ENCODE assay signal across 8 mouse cellular contexts in the genomic region with DNA sequence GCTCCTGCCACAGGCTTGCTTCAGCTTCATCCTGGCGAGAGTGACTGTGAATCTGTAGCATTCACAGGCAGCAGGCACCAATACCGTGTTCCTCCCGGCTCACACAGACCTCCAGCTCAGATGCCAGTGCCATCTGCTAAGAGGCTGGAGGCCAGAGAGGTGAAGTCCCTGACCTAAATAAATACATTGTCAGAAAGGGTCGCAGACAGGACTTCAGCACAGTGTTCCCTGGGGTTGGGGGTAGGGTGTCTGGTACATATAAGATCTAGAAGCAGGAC. TPM values are rescaled to one million over a fixed set of nuclear protein-coding genes. Genes with fewer than 3 reads are reported as not detected.
DNase-seq lines count a peak whose midpoint lies in the region; ATAC-seq and TF ChIP-seq lines count a peak whose summit lies in the region.

No protein-coding gene starts in this region.

- 44% methylated on average over 4 of the region's 4 CpGs for WGBS in liver, adult 2 months
- WGBS in embryonic facial prominence, embryonic 12.5 days = 11% methylated on average over 4 of the region's 4 CpGs
- WGBS in intestine, postnatal 0 days = 67% methylated on average over 4 of the region's 4 CpGs
- 21% methylated on average over 4 of the region's 4 CpGs for WGBS in neural tube, embryonic 14.5 days

- H3K27ac ChIP-seq in liver, adult 2 months (replicated peaks; ENCODE audit: insufficient read depth, low read depth, low read length) = peak overlapping the region; percentile 23; the same call in 1 of the 2 replicates
- peak overlapping the region; percentile 94 for H3K27ac ChIP-seq in embryonic facial prominence, embryonic 12.5 days
- H3K27ac ChIP-seq in intestine, postnatal 0 days (ENCODE audit: low read depth, low read length) = no peak overlapping the region
- peak overlapping the region; percentile 80 for H3K27ac ChIP-seq in neural tube, embryonic 14.5 days (ENCODE audit: low read depth, low read length)

- TF ChIP-seq POLR2A in liver, adult 2 months (IDR thresholded peaks at IDR 0.05; ENCODE audit: extremely low read depth, insufficient read depth, low read length) = no peak

- peak overlapping the region; percentile 81 for H3K4me2 ChIP-seq in embryonic facial prominence, embryonic 12.5 days (replicated peaks)
- peak overlapping the region; percentile 95; the same call in 1 of the 2 replicates for H3K4me2 ChIP-seq in intestine, postnatal 0 days (replicated peaks; ENCODE audit: low read depth)
- H3K4me2 ChIP-seq in neural tube, embryonic 14.5 days (ENCODE audit: low read depth, low read length) = peak overlapping the region; percentile 65

- H3K36me3 ChIP-seq in liver, adult 2 months (ENCODE audit: control insufficient read depth, insufficient read depth, low read length) = no peaks in the 10 kb centered on the region
- peaks cover 2% of the 10 kb centered on the region; the same call in 1 of the 2 replicates for H3K36me3 ChIP-seq in embryonic facial prominence, embryonic 12.5 days
- no peaks in the 10 kb centered on the region for H3K36me3 ChIP-seq in intestine, postnatal 0 days (ENCODE audit: control insufficient read depth, insufficient read depth)
- no peaks in the 10 kb centered on the region for H3K36me3 ChIP-seq in neural tube, embryonic 14.5 days (ENCODE audit: control insufficient read depth, insufficient read depth, low read length)

- no peak overlapping the region for H3K4me3 ChIP-seq in liver, adult 2 months (ENCODE audit: insufficient read depth, low read depth, low read length)
- peak overlapping the region; percentile 60 for H3K4me3 ChIP-seq in embryonic facial prominence, embryonic 12.5 days
- H3K4me3 ChIP-seq in intestine, postnatal 0 days (ENCODE audit: low read depth, low read length) = no peak overlapping the region
- no peak overlapping the region for H3K4me3 ChIP-seq in neural tube, embryonic 14.5 days (ENCODE audit: low read depth, low read length)

- no peaks in the 10 kb centered on the region for H3K27me3 ChIP-seq in liver, adult 2 months (ENCODE audit: control insufficient read depth, insufficient read depth, low read length)
- no peaks in the 10 kb centered on the region for H3K27me3 ChIP-seq in embryonic facial prominence, embryonic 12.5 days
- H3K27me3 ChIP-seq in intestine, postnatal 0 days (replicated peaks; ENCODE audit: control insufficient read depth, insufficient read depth, low read length) = no peaks in the 10 kb centered on the region
- H3K27me3 ChIP-seq in neural tube, embryonic 14.5 days (ENCODE audit: control insufficient read depth, insufficient read depth, low read length) = no peaks in the 10 kb centered on the region

- no peaks in the 10 kb centered on the region for H3K79me2 ChIP-seq in liver, adult 2 months (ENCODE audit: control insufficient read depth, insufficient read depth, low read length)

- no peak for ATAC-seq in embryonic facial prominence, embryonic 12.5 days (ENCODE audit: insufficient number of reproducible peaks, insufficient read depth, low FRiP score, low TSS enrichment)
- no peak for ATAC-seq in intestine, postnatal 0 days
- no peak for ATAC-seq in neural tube, embryonic 14.5 days (ENCODE audit: low read depth)

- 0 out of 2 replicates have a peak, but pooled peaks cover 4% of the 10 kb centered on the region for H3K4me1 ChIP-seq in liver, adult 2 months (ENCODE audit: control insufficient read depth, insufficient read depth, low read length)
- H3K4me1 ChIP-seq in embryonic facial prominence, embryonic 12.5 days = peaks cover 85% of the 10 kb centered on the region
- peaks cover 29% of the 10 kb centered on the region; the same call in 1 of the 2 replicates for H3K4me1 ChIP-seq in intestine, postnatal 0 days (replicated peaks; ENCODE audit: control insufficient read depth, insufficient read depth, low read length)
- peaks cover 83% of the 10 kb centered on the region for H3K4me1 ChIP-seq in neural tube, embryonic 14.5 days (ENCODE audit: control insufficient read depth, insufficient read depth, low read length)

- no peak overlapping the region for H3K9ac ChIP-seq in liver, adult 2 months (ENCODE audit: low read depth, low read length)
- peak overlapping the region; percentile 52 for H3K9ac ChIP-seq in embryonic facial prominence, embryonic 12.5 days
- H3K9ac ChIP-seq in intestine, postnatal 0 days (ENCODE audit: low read depth, low read length) = no peak overlapping the region
- H3K9ac ChIP-seq in neural tube, embryonic 14.5 days (replicated peaks; ENCODE audit: low read depth, low read length) = peak overlapping the region; percentile 47; the same call in 1 of the 2 replicates

- DNase-seq in liver, adult 2 months (ENCODE audit: extremely low read depth, low read depth, low spot score) = no peak
- DNase-seq in liver = no peak
- DNase-seq in urinary bladder, adult 2 months (ENCODE audit: low spot score) = no peak
- DNase-seq in lung, postnatal 4 days = no peak
- DNase-seq in gastrocnemius, adult 18-20 months (ENCODE audit: low spot score) = no peak

- TF ChIP-seq CTCF in liver, adult 2 months (IDR thresholded peaks at IDR 0.05; ENCODE audit: low read depth, low read length) = no peak
- TF ChIP-seq CTCF in intestine, postnatal 0 days (IDR thresholded peaks at IDR 0.05; ENCODE audit: low read depth) = no peak

- no peaks in the 10 kb centered on the region for H3K9me3 ChIP-seq in embryonic facial prominence, embryonic 12.5 days
- no peaks in the 10 kb centered on the region for H3K9me3 ChIP-seq in intestine, postnatal 0 days (ENCODE audit: control insufficient read depth)
- H3K9me3 ChIP-seq in neural tube, embryonic 14.5 days (ENCODE audit: control insufficient read depth, low read length) = no peaks in the 10 kb centered on the region

RNA-seq across cellular contexts. Expression of gene Ralgds, which starts 22.3 kb away (rescaled TPM):
- total RNA-seq in liver, adult 2 months (2014; rRNA removed) = 1.1 and 1.7 TPM in 2 replicates
- 1.5 and 3.0 TPM in 2 replicates for polyA plus RNA-seq in liver, adult 2 months (2012; rRNA removed)
- 64.1 and 66.1 TPM in 2 replicates for polyA plus RNA-seq in embryonic facial prominence, embryonic 12.5 days (2016; fragmentation: Nextera tagmentation; extraction: Ambion mirVana)
- polyA plus RNA-seq in intestine, postnatal 0 days (2015; fragmentation: Nextera tagmentation; extraction: Ambion mirVana) = 11.5 and 15.6 TPM in 2 replicates
- 76.5 and 88.2 TPM in 2 replicates for polyA plus RNA-seq in neural tube, embryonic 14.5 days (2014; fragmentation: Nextera tagmentation; extraction: Ambion mirVana)
- 50.7 and 65.6 TPM in 2 replicates for polyA plus RNA-seq in urinary bladder, adult 2 months (2012; rRNA removed)
- total RNA-seq in gastrocnemius, adult 18-20 months (2021) = 1 to 10 TPM; 6.1 to 8.9 TPM

RNA-seq across cellular contexts. Expression of gene Cel, which starts 28.0 kb away (rescaled TPM):
- 19.2 and 70.5 TPM in 2 replicates for total RNA-seq in liver, adult 2 months (2014; rRNA removed)
- polyA plus RNA-seq in liver, adult 2 months (2012; rRNA removed) = 0.11 and 0.37 TPM in 2 replicates
- polyA plus RNA-seq in embryonic facial prominence, embryonic 12.5 days (2016; fragmentation: Nextera tagmentation; extraction: Ambion mirVana) = not detected in 2 replicates
- polyA plus RNA-seq in intestine, postnatal 0 days (2015; fragmentation: Nextera tagmentation; extraction: Ambion mirVana) = 5.5 and 7.9 TPM in 2 replicates
- not detected in 2 replicates for polyA plus RNA-seq in neural tube, embryonic 14.5 days (2014; fragmentation: Nextera tagmentation; extraction: Ambion mirVana)
- 0.07 and 0.44 TPM in 2 replicates for polyA plus RNA-seq in urinary bladder, adult 2 months (2012; rRNA removed)
- total RNA-seq in gastrocnemius, adult 18-20 months (2021) = under 1 TPM in 1 of 2 experiments, not detected in 1; 0.16 TPM

RNA-seq across cellular contexts. Expression of gene Gm10134, which starts 29.3 kb away (rescaled TPM):
- total RNA-seq in liver, adult 2 months (2014; rRNA removed) = not detected in 2 replicates
- polyA plus RNA-seq in liver, adult 2 months (2012; rRNA removed) = not detected in 2 replicates
- polyA plus RNA-seq in embryonic facial prominence, embryonic 12.5 days (2016; fragmentation: Nextera tagmentation; extraction: Ambion mirVana) = 0.87 TPM in 1 of 2 replicates, not detected in the other
- 6.0 and 8.7 TPM in 2 replicates for polyA plus RNA-seq in intestine, postnatal 0 days (2015; fragmentation: Nextera tagmentation; extraction: Ambion mirVana)
- 3.5 TPM in 1 of 2 replicates, not detected in the other for polyA plus RNA-seq in neural tube, embryonic 14.5 days (2014; fragmentation: Nextera tagmentation; extraction: Ambion mirVana)
- polyA plus RNA-seq in urinary bladder, adult 2 months (2012; rRNA removed) = 0.55 and 1.6 TPM in 2 replicates
- under 1 TPM in 1 of 2 experiments, not detected in 1; 0.74 TPM for total RNA-seq in gastrocnemius, adult 18-20 months (2021)

RNA-seq across cellular contexts. Expression of gene Gbgt1, which starts 38.5 kb away (rescaled TPM):
- total RNA-seq in liver, adult 2 months (2014; rRNA removed) = 0.65 and 1.7 TPM in 2 replicates
- polyA plus RNA-seq in liver, adult 2 months (2012; rRNA removed) = 0.66 and 0.86 TPM in 2 replicates
- 0.36 TPM in 1 of 2 replicates, not detected in the other for polyA plus RNA-seq in embryonic facial prominence, embryonic 12.5 days (2016; fragmentation: Nextera tagmentation; extraction: Ambion mirVana)
- 1.1 and 1.6 TPM in 2 replicates for polyA plus RNA-seq in intestine, postnatal 0 days (2015; fragmentation: Nextera tagmentation; extraction: Ambion mirVana)
- polyA plus RNA-seq in neural tube, embryonic 14.5 days (2014; fragmentation: Nextera tagmentation; extraction: Ambion mirVana) = 0.23 and 1.6 TPM in 2 replicates
- 3.2 and 4.0 TPM in 2 replicates for polyA plus RNA-seq in urinary bladder, adult 2 months (2012; rRNA removed)
- under 1 TPM; 0.81 to 0.89 TPM for total RNA-seq in gastrocnemius, adult 18-20 months (2021)

RNA-seq across cellular contexts. Expression of gene Gtf3c5, which starts 48.3 kb away (rescaled TPM):
- 2.9 and 3.1 TPM in 2 replicates for total RNA-seq in liver, adult 2 months (2014; rRNA removed)
- 7.8 and 9.0 TPM in 2 replicates for polyA plus RNA-seq in liver, adult 2 months (2012; rRNA removed)
- 52.4 and 53.6 TPM in 2 replicates for polyA plus RNA-seq in embryonic facial prominence, embryonic 12.5 days (2016; fragmentation: Nextera tagmentation; extraction: Ambion mirVana)
- polyA plus RNA-seq in intestine, postnatal 0 days (2015; fragmentation: Nextera tagmentation; extraction: Ambion mirVana) = 8.4 and 8.9 TPM in 2 replicates
- 28.0 and 30.7 TPM in 2 replicates for polyA plus RNA-seq in neural tube, embryonic 14.5 days (2014; fragmentation: Nextera tagmentation; extraction: Ambion mirVana)
- polyA plus RNA-seq in urinary bladder, adult 2 months (2012; rRNA removed) = 21.3 and 21.7 TPM in 2 replicates
- 1 to 10 TPM; 7.2 to 8.9 TPM for total RNA-seq in gastrocnemius, adult 18-20 months (2021)

Comparison
In these comparisons a context has a peak if more than half of its experiments do, and no peak if none do; other contexts are left out.
1. H3K9ac ChIP-seq: peak in embryonic facial prominence, embryonic 12.5 days (single experiment) and neural tube, embryonic 14.5 days (single experiment); none in liver, adult 2 months (single experiment) and intestine, postnatal 0 days (single experiment).
2. Peak in every context shown above with its lines, with median percentiles within 50 percentile points of each other: H3K4me2 ChIP-seq.